Mouse (Mus musculus): ENCODE results near the gene Rxra. TPM values are rescaled to one million over a fixed set of nuclear protein-coding genes. Genes with fewer than 3 reads are reported as not detected.

Gene Rxra
- polyA plus RNA-seq, 1 experiment, result 0.28 TPM

DNA sequence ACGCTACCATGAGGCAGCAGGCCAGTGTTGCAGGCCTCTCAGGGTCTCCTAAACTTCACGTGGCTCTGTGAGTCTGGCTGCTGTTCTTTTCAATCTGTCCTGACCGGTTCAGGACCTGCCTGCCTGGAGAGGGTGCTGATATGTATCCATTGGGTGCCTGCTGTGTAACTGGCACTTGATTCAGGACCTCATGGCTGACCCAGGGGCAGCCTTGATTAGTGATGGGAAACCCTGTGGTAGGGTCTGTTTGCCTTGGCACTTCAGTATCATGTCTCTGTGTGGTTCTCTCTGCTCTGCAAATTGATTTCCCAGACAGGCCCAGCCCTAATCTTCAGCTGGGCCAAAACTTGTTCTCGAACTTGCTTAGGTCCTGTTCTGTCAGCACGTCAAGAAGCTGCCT, 5.9 kb downstream of the Rxra start:
- TF ChIP-seq GATA1 (IDR thresholded peaks at IDR 0.05; ENCODE audit: low read length), result no peak

DNA sequence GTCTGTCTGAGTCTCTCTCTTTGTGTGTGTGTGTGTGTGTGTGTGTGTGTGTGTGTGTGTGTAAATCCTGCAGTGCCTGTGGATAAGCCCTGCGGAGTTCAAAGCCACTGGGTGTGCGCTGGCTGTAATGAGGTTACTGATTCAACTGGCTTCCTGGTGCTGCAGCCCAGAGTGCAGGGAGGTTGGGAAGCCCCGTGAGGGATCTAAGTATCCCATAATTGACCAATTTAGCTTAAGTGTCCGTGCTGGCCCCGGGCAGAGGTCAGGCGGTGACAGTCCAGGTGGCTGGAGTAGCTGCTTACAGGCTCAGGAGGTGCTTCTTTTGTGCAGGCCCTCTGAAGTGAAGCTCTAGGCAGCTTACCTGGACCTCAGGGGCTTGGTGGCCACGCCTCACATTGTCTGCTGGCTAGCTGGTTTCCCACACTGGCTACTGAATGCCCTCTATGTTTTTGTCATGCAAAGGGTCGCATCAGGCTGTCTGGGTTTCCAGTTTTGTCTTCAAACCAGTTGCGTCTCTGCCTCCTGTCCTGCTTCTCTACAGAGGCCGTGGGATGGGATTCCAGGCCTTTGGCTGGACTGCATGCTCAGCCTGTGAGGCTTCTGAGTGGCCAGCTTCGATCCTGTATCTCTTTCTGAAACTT, 7.9 kb downstream of the Rxra start:
- TF ChIP-seq GATA1 (IDR thresholded peaks at IDR 0.05; ENCODE audit: low read length), result no peak

- no peak for TF ChIP-seq GATA1 (IDR thresholded peaks at IDR 0.05; ENCODE audit: low read length)
Observed at GRCm38 (mm10) chr2:27685917-27686316, 9.7 kb downstream of the Rxra start.

- TF ChIP-seq GATA1 (IDR thresholded peaks at IDR 0.05; ENCODE audit: low read length), result no peak
Observed at GRCm38 (mm10) chr2:27686335-27686734, 10.1 kb downstream of the Rxra start.

- TF ChIP-seq GATA1 (IDR thresholded peaks at IDR 0.05; ENCODE audit: low read length), result no peak
Observed at GRCm38 (mm10) chr2:27687041-27687440, 10.8 kb downstream of the Rxra start.

DNA sequence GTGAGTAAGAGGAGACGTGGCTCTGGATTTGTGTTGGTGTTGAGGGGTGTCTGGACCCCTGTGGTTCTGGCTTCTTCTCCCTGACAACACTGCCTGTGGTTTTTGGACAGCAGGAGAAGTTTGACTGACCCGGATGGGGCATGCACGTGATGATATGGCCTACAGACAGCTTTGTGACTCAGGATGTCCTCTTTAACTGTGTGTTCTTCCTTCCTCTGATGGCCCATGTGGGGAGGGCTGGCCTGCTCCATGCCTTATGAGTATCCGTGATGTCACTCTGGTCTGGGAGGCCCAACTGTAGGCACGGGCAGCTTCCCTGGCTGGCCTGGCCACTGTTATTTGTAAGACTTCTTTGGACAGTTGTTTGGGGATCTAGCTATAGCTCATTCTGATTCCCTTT, 11.7 kb downstream of the Rxra start:
- TF ChIP-seq GATA1 (IDR thresholded peaks at IDR 0.05; ENCODE audit: low read length), result no peak

GRCm38 (mm10) chr2:27690714-27691113, 14.5 kb downstream of the Rxra start:
- TF ChIP-seq GATA1 (IDR thresholded peaks at IDR 0.05; ENCODE audit: low read length), result no peak

DNA sequence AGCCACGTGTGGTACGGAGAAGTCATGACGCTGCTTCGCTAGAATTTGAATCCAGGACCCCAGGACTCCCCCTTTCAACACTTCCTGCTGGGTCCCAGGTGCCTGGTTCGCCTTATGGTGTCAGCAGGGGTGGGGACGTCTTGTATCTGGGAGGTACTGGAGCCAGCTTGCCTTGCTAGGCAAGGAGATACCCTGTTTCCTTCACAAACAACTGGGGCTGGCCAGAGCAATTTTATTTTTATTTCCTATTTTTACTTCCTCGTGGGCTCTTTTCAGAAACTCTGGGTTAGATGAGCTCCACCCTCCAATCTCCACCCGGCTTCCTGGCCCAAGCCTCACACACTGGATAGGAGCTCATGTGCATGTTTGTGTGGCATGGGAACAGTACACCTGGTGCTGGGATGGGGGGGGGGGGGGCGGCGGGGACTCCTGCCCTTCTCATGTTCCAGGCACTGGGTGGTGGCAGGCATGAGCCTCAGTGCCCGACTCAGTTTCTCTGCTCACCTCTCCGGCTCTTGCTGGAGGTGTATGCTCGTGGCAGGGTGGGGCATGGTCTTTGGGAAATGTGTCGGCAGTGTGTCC, 15.0 kb downstream of the Rxra start:
- no peak for TF ChIP-seq GATA1 (IDR thresholded peaks at IDR 0.05; ENCODE audit: low read length)

DNA sequence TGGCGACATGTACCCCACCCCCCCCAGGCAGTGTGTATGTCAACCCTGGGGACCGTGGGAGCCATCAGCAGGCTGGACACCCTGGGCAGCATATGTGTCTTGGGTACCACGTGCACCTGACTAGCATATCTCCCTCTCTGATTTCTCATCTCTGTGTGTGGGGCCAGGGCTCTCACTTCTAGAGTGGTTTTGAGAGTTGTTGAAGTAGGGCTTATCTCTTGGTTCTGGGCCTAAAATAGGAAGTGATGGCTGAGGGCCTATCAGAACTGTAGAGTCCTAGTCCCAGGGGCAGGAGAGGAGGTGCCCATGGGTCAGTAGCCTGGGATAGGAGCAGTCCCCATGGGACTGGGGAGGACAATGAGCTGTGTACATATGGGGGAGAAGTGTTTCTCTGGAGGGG, 16.4 kb downstream of the Rxra start:
- no peak for TF ChIP-seq GATA1 (IDR thresholded peaks at IDR 0.05; ENCODE audit: low read length)

DNA sequence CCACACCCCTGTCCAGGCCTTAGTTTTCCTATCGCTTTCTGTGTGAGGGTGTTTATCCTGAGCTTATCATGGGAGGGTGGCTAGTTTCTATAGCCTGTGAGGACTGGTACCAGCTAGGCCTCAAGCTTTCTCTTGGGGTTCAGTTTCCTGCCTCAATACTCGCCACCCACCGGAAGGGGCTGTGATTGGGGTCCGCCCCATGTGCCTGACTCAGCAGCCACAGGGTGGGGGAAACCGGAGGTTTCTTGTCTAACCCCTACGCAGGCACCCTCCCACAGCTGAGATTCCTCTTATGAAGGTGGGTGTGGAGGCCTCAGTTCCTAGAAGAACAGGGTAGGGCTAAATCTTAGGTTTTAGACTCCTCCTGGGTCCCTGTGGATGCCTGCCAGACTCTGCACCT, 17.4 kb downstream of the Rxra start:
- TF ChIP-seq GATA1 (IDR thresholded peaks at IDR 0.05; ENCODE audit: low read length), result no peak

GRCm38 (mm10) chr2:27699574-27699973, 23.3 kb downstream of the Rxra start:
- TF ChIP-seq GATA1 (IDR thresholded peaks at IDR 0.05; ENCODE audit: low read length), result no peak

- TF ChIP-seq GATA1 (IDR thresholded peaks at IDR 0.05; ENCODE audit: low read length), result no peak
Observed at GRCm38 (mm10) chr2:27702283-27702682, 26.0 kb downstream of the Rxra start.

DNA sequence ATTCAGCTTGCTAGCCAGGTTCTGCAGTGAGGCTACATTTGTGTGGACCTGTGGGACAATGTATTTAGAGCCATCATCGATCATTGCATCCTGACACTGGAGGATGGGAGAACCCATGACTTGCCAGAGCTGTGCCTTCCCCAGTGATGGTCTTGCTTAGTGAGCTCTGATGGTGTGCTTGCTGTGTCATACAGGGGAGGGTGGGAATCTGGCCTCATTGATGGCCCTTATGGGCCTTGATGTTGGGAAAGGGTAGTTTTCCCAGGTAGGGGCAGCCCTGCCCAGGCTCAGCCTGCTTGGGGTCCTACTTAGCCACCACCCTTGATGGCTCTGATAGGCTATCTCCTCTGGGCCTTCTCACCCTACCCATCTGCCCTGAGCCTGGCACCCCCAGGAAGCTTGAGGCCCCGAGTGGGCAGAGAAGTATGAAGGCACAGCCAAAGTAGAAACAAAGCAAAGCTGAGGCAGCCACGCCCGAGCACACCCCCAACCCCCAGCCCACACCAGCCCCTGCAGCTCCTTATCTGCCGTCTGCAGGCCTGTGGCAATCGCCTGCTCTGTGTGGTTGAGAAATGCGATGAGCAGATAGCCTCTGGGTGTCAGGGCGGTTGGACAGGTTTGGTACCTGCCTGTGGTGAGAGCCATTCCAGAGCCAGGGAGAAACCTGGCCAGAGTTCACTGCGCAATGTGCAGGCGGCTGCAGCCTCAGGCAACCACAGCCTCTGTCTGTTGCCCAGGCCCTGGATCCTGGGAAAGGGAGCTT, 26.8 kb downstream of the Rxra start:
- peak; percentile 80 for TF ChIP-seq GATA1 (IDR thresholded peaks at IDR 0.05; ENCODE audit: low read length)

DNA sequence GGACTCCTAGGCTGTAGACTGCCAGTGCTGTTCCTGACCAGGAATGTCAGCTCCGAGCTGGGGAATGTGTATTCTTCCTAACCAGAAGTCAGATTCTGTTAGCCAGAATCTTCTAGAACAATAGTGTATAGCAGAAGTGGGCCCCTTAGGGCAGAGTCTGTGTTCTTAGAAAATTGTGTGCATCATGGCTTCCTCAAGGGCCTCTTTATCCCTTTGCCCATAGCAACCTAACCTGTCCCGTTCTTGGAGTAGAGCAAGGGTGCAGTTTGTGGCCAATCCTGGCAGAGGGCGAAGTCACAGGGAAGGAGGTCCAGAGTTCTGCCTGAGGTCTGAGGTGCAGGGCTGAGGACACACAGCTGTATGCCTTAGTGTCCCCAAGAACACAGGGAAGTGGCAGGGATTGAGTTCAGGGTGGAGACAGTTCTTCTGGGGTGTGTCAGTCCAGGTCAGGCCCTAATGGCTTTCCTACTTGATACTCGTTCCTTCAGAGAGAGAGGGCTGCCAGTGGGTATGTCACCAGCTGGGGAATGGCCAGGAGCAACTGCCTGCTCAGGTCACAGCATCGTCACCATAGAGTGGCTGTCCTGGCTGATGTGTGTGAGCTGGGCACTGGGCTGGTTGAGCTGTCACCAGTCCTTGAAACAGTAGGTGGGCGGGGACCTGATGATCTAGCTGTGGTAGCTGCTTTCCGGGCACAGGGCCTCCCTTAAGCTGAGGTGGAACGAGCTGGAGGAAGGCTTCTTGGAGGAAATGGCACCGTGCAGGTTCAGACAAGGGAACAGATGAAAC, 27.8 kb downstream of the Rxra start:
- no peak for TF ChIP-seq GATA1 (IDR thresholded peaks at IDR 0.05; ENCODE audit: low read length)

DNA sequence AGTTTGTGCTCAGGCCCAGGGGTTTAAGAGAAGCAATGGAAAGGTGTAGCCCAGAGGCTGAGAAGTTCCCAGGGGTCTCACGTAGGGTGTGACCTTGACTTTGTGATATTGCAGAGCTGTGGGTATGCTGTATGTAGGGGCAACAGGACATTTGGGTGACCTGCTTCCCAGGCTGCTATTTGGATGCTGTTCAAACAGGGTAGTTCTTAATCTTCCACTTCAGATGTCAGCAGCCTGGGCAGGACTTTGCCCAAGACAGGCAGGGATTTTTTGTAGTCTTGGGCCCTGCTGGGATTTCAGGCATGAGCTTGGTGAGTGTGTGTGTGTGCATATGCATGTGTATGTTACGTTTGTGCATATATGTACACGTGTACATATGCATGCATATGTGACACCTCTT, 28.4 kb downstream of the Rxra start:
- no peak for TF ChIP-seq GATA1 (IDR thresholded peaks at IDR 0.05; ENCODE audit: low read length)

GRCm38 (mm10) chr2:27710871-27711382, 34.7 kb downstream of the Rxra start:
- no peak for TF ChIP-seq GATA1 (IDR thresholded peaks at IDR 0.05; ENCODE audit: low read length)

All from G1E-ER4 (cell line).